Mouse (Mus musculus) regulatory T cell (primary cell): ENCODE measurements at regions not wholly inside any gene's neighbourhood (a gene's known extent, or its start where the extent isn't known, plus 50 kb on each side); places are given as distances from the start of the nearest gene placed in this dataset.
"Not testable (repeated sequence)": the region's sequence is repeated elsewhere in the genome, so short reads cannot be mapped to it uniquely, and the experiment has no call there.

Experiments
- in situ Hi-C: fragments of 300-600 bp; cut with MboI, MseI; formaldehyde crosslinking; loops from one replicate; pipeline ENCODE4 v1.15.1; 2025; ENCODE audit warnings: high pct_unique_total_duplicates

GRCm38 (mm10) chr9:97297538-97297937 lies 72.2 kb downstream of the Trim42 start:
- in situ Hi-C loops = no loop called here

DNA sequence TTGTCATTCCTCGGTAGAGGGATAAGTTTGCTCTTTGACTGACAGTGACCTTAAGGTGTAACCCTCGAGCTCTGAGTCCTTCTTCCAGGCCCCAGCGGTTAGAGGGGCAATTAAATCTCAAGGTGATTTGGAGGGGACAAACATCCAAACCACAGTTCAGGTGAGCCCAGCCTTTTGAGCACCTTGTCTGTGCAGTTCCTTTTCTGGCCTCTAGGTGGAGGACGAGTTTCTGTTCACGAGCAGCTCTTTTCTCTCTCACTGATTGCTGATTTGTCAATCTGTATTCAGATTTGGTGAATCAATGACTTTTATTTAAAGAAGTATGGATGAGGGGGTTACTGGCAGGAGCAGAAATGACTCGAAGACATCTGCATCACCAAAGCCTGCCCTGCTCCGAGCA lies 74.0 kb downstream of the Trim42 start:
- in situ Hi-C loops = no loop called here

DNA sequence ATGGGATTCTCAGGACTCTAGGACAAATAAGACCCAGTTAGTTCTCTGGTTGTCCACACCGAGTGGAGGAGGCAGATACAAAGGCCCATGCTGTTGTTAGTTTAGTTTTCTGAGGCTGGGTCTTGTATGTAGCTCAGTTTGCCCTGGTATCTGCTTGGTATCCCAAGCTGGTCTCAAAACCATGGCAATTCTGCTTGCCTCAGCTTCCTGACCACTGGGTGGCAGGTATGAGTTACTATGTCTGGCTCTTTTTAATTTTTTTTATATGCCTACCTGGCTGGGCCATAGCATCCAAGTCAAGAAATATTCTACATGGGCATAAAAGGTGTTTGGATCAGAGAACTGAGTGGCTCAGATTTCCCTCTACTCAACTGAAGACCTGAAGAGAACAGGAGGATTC lies 77.9 kb downstream of the Trim42 start:
- in situ Hi-C loops = no loop called here

GRCm38 (mm10) chr9:97284282-97284802 lies 85.4 kb downstream of the Trim42 start:
- in situ Hi-C loops = no loop called here

DNA sequence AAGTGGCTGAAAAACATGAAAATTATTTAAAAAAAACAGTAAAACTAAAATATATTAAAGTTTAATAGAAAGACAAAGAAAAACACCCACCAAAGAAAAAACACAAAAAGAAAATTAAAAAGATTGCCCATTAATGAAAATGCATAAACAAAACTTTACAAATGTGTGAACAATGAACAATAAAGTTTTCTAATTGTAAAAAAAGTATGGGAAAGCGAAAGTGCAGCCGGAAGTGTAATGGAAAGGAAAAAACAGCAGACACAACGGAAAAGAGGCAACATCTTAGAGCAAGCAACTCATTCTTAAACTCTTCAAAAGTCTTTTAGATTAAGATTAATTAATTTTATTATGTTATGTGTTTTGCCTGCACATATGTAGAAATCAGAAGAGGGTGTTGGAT lies 87.7 kb downstream of the Trim42 start:
- in situ Hi-C loops = no loop called here

DNA sequence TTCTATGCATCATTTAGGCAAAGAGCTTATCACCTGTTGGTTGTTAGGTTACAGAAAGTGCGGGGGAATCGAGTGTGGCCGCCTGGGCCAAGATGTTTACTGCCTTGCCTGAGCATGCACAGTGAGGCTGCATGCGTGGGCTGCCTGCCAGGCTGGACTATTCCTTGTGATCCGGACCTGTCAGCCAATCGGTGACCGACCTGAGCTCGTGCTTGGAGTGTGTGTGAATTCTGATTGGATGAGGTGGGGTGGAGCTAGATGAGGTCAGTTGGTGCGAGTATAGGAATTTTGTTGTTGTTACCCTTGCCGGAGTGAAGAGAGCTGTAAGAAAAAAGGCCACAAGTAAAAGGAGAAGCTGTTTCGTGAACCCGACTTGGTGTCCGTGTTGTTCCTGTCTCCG lies 94.3 kb downstream of the Trim42 start:
- in situ Hi-C loops = not testable (repeated sequence)

- in situ Hi-C loops = no loop called here
These were observed 95.9 kb downstream of the Trim42 start for GRCm38 (mm10) chr9:97273891-97274290.

- in situ Hi-C loops = no loop called here
These were observed 97.7 kb downstream of the Trim42 start for GRCm38 (mm10) chr9:97272061-97272460.

- in situ Hi-C loops = no loop called here
These were observed 122.1 kb downstream of the Trim42 start for GRCm38 (mm10) chr9:97247621-97248020.

GRCm38 (mm10) chr9:97226074-97226473 lies 115.1 kb upstream of the Slc25a36 start:
- in situ Hi-C loops = no loop called here

DNA sequence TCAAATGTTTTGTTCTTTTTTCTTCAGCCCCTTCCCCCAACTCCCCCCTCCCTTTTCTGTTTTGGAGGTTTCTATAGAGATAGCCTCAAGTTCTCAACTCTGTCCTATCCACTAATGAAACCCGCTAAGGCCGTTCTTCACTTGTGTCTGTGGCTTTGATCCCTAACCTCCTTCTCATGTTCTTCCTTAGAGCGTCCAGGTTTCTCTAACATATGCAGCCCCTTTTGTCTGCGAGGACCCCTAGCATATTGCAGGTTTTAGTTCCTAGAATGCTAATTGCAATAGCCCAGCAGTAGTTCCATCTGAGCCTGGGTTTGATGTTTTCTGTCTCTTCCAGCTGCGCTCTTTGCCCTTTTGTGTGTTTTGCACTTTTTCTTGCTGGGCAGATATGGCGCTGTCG lies 113.6 kb upstream of the Slc25a36 start:
- in situ Hi-C loops = no loop called here

GRCm38 (mm10) chr9:97214806-97215205 lies 103.8 kb upstream of the Slc25a36 start:
- in situ Hi-C loops = no loop called here

GRCm38 (mm10) chr9:97190321-97190860 lies 79.4 kb upstream of the Slc25a36 start:
- in situ Hi-C loops = no loop called here

- in situ Hi-C loops = no loop called here
These were observed 78.7 kb upstream of the Slc25a36 start for GRCm38 (mm10) chr9:97189646-97190045.

DNA sequence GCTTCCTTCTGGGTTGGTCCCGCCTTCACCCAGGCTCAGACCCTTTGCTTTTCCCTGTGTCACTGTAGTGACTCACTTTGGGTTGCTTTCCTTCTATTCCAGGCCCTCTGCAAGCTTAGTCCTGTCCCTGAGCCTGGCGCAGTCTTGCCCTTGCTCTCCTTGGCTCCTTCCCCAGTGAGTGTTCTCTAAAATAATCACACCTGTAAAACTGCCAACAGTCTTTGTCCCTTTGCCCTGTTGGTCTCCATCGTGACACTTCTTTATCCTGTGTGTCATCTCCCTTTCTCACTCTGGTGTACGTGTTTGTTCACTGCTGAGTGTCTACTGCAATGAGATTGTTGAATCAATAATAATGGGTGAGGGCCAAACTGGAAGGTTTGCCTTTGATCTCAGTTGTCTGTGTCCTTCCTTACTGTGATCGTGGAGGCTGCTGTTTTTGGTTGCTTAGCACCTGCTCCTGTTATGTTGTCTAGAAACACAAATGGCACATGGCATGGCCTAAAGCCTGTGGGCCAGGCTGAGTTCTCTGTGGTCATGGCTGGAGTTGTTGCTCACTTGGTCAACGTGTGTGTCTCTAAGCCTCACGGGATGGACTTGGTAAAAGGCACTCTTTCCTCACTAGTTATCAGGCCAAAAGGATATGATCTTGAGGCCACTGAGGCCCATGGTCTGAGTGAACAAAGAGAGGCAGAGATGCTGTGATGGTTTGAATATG lies 77.8 kb upstream of the Slc25a36 start:
- in situ Hi-C loops = no loop called here

DNA sequence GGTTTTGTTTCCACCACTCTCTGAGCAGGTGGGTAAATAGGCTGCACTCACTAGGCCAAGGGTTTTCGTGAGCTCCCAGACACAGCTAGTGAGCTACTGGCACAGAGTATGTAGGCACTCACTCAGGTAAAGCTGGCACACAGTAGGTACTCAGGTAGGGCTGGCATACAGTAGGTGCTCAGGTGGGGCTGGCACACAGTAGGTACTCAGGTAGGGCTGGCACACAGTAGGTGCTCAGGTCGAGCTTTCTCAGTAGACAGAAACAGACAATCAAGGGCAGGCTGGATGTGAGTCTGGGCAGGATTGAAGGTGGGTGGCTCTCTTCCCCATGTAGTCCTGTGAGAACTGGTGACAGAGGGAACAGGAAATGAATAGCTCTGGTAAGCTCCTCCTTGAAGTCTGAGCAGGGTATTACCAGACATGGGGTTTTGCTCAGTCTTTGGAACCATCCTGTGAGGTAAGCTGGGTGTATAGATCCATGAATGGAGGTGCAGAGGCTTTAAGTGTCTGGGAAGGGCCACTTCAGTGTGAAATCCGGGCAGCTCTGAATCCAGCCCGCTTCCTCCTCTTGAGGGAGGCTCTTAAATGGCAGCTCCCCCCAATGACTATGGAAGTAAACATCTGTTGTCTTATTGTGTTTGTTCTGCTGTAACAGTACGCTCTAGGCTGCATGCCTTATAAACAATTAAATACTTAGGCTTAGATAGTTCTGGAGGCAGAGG lies 62.4 kb upstream of the Slc25a36 start:
- in situ Hi-C loops = no loop called here

- in situ Hi-C loops = no loop called here
These were observed 61.1 kb upstream of the Slc25a36 start for GRCm38 (mm10) chr9:97172075-97172474.

DNA sequence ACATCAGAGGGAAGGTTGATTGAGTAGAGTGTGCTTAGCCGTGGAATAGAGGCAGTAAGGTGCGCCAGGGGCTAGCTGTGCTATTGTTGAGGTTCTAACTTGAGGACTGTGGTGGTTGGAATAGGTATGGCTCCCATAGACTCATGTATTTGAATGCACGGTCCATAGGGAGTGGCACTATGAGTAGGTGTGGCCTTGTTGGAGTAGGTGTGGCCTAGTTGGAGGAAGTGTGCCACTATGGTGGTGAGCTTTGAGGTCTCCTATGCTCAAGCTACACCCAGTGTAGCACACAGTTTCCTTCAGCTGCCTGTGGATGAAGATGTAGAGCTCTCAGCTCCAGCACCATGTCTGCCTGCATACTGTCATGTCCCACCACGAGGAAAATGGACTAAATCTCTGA lies 60.5 kb upstream of the Slc25a36 start:
- in situ Hi-C loops = no loop called here

DNA sequence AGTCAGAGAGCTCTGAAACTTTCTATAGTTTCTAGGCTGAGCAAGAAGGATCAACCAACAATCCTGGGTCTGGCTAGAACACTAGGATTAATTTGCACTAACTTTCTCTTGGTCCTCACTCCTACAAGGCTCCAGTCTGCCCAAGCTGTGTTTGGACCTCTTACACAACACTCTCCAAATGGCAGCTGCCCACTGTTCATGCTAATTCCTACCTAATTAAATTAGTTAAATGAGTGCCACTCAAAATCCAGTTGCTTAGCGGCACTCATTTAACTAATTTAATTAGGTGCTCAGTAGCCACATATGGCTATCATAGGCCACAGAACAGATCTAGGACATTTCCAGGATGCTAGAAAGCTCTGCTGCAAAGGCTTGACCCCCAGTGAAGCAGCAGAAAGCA lies 59.9 kb upstream of the Slc25a36 start:
- in situ Hi-C loops = no loop called here

- in situ Hi-C loops = loop anchor here (5.0 kb wide), 1 partner anchor 250 kb away; no protein-coding TSS in a partner anchor
These were observed 51.5 kb upstream of the Slc25a36 start for GRCm38 (mm10) chr9:97162465-97162864.
